Mouse (Mus musculus): ENCODE data around the gene Zcchc17. TPM values are rescaled to one million over a fixed set of nuclear protein-coding genes. Genes with fewer than 3 reads are reported as not detected.

Gene Zcchc17
- polyA plus RNA-seq, 1 experiment from 2014 or later, result 95.3 TPM

GRCm38 (mm10) chr4:130276573-130277176 lies 83.1 kb downstream of the Zcchc17 start:
- Histone ChIP-seq H3K4me3 (replicated peaks) (no peak overlapping the region), H3K4me2 (no peak overlapping the region), H3K36me3 (no peaks in the 10 kb centered on the region), H3K27ac (replicated peaks) (no peak overlapping the region), H3K27me3 (replicated peaks) (no peaks in the 10 kb centered on the region), H3K9me3 (replicated peaks) (no peaks in the 10 kb centered on the region), H3K4me1 (peaks cover 30% of the 10 kb centered on the region), H3K9ac (replicated peaks) (no peak overlapping the region)
- no peak for ATAC-seq (ENCODE audit: low FRiP score)
- WGBS, result 73% methylated on average over 7 of the region's 7 CpGs

- Histone ChIP-seq H3K36me3 (no peaks in the 10 kb centered on the region), H3K27ac (replicated peaks) (peak overlapping the region; percentile 90; the same call in 1 of the 2 replicates), H3K4me2 (peak overlapping the region; percentile 90), H3K27me3 (replicated peaks) (no peaks in the 10 kb centered on the region), H3K9ac (replicated peaks) (peak overlapping the region; percentile 72), H3K4me1 (peaks cover 30% of the 10 kb centered on the region), H3K4me3 (replicated peaks) (peak overlapping the region; percentile 64), H3K9me3 (replicated peaks) (no peaks in the 10 kb centered on the region)
- ATAC-seq (ENCODE audit: low FRiP score), result peak; percentile 4; the same call in 1 of the 2 replicates
- WGBS, result 38% methylated on average over 5 of the region's 5 CpGs
Observed at GRCm38 (mm10) chr4:130275823-130276105, 84.0 kb downstream of the Zcchc17 start.

- peak overlapping the region; percentile 90 for H3K4me2 ChIP-seq
- ATAC-seq (ENCODE audit: low FRiP score), result peak; percentile 73
- peak overlapping the region; percentile 64 for H3K4me3 ChIP-seq (replicated peaks)
- no peaks in the 10 kb centered on the region for H3K27me3 ChIP-seq (replicated peaks)
- peak overlapping the region; percentile 72 for H3K9ac ChIP-seq (replicated peaks)
- H3K9me3 ChIP-seq (replicated peaks), result no peaks in the 10 kb centered on the region
- peaks cover 30% of the 10 kb centered on the region for H3K4me1 ChIP-seq
- 1% methylated on average over 62 of the region's 62 CpGs for WGBS
- H3K27ac ChIP-seq (replicated peaks), result peak overlapping the region; percentile 90
- H3K36me3 ChIP-seq, result no peaks in the 10 kb centered on the region
Observed at GRCm38 (mm10) chr4:130275016-130275822, 84.5 kb downstream of the Zcchc17 start.

- 1% methylated on average over 29 of the region's 29 CpGs for WGBS
- H3K27me3 ChIP-seq (replicated peaks), result no peaks in the 10 kb centered on the region
Observed at GRCm38 (mm10) chr4:130274346-130275015, 85.3 kb downstream of the Zcchc17 start.

GRCm38 (mm10) chr4:130273698-130274345 lies 85.9 kb downstream of the Zcchc17 start:
- H3K4me3 ChIP-seq (replicated peaks), result peak overlapping the region; percentile 64
- peak overlapping the region; percentile 90 for H3K27ac ChIP-seq (replicated peaks)
- no peaks in the 10 kb centered on the region for H3K36me3 ChIP-seq
- peak overlapping the region; percentile 90 for H3K4me2 ChIP-seq
- no peaks in the 10 kb centered on the region for H3K9me3 ChIP-seq (replicated peaks)
- peak overlapping the region; percentile 72 for H3K9ac ChIP-seq (replicated peaks)
- no peaks in the 10 kb centered on the region for H3K27me3 ChIP-seq (replicated peaks)
- H3K4me1 ChIP-seq, result peaks cover 30% of the 10 kb centered on the region
- ATAC-seq (ENCODE audit: low FRiP score), result peak; percentile 40; the same call in 1 of the 2 replicates
- WGBS, result 7% methylated on average over 11 of the region's 12 CpGs

More at GRCm38 (mm10) chr4:130274346-130275015, 85.3 kb downstream of the Zcchc17 start:
- H3K9me3 ChIP-seq (replicated peaks), result no peaks in the 10 kb centered on the region
- peak; percentile 73 for ATAC-seq (ENCODE audit: low FRiP score)
- H3K27ac ChIP-seq (replicated peaks), result peak overlapping the region; percentile 90
- peak overlapping the region; percentile 64 for H3K4me3 ChIP-seq (replicated peaks)
- H3K36me3 ChIP-seq, result no peaks in the 10 kb centered on the region
- peak overlapping the region; percentile 90 for H3K4me2 ChIP-seq
- H3K9ac ChIP-seq (replicated peaks), result peak overlapping the region; percentile 72
- peaks cover 30% of the 10 kb centered on the region for H3K4me1 ChIP-seq

- 91% methylated on average over 6 of the region's 6 CpGs for WGBS
- H3K36me3 ChIP-seq, result no peaks in the 10 kb centered on the region
- no peak overlapping the region for H3K27ac ChIP-seq (replicated peaks)
- H3K9ac ChIP-seq (replicated peaks), result no peak overlapping the region
- no peaks in the 10 kb centered on the region for H3K9me3 ChIP-seq (replicated peaks)
- no peak overlapping the region for H3K4me2 ChIP-seq
- ATAC-seq (ENCODE audit: low FRiP score), result no peak
- H3K4me1 ChIP-seq, result peaks cover 26% of the 10 kb centered on the region
- H3K4me3 ChIP-seq (replicated peaks), result no peak overlapping the region
- no peaks in the 10 kb centered on the region for H3K27me3 ChIP-seq (replicated peaks)
Observed at GRCm38 (mm10) chr4:130270611-130271347, 89.0 kb downstream of the Zcchc17 start.

GRCm38 (mm10) chr4:130270089-130270488 lies 89.7 kb downstream of the Zcchc17 start:
- H3K9me3 ChIP-seq (replicated peaks), result no peaks in the 10 kb centered on the region
- no peak overlapping the region for H3K27ac ChIP-seq (replicated peaks)
- no peak for ATAC-seq (ENCODE audit: low FRiP score)
- no peak overlapping the region for H3K4me2 ChIP-seq
- H3K4me1 ChIP-seq, result peaks cover 20% of the 10 kb centered on the region
- no peaks in the 10 kb centered on the region for H3K36me3 ChIP-seq
- 73% methylated on average over 8 of the region's 8 CpGs for WGBS
- no peak overlapping the region for H3K4me3 ChIP-seq (replicated peaks)
- H3K27me3 ChIP-seq (replicated peaks), result no peaks in the 10 kb centered on the region
- no peak overlapping the region for H3K9ac ChIP-seq (replicated peaks)

- ATAC-seq (ENCODE audit: low FRiP score), result no peak
- Histone ChIP-seq H3K4me1 (peaks cover 20% of the 10 kb centered on the region), H3K36me3 (no peaks in the 10 kb centered on the region), H3K4me3 (replicated peaks) (no peak overlapping the region), H3K4me2 (no peak overlapping the region), H3K27ac (replicated peaks) (no peak overlapping the region), H3K27me3 (replicated peaks) (no peaks in the 10 kb centered on the region), H3K9me3 (replicated peaks) (no peaks in the 10 kb centered on the region), H3K9ac (replicated peaks) (no peak overlapping the region)
- WGBS, result 85% methylated on average over 10 of the region's 10 CpGs
Observed at GRCm38 (mm10) chr4:130268736-130269135, 91.0 kb downstream of the Zcchc17 start.

GRCm38 (mm10) chr4:130267069-130267468 lies 92.7 kb downstream of the Zcchc17 start:
- Histone ChIP-seq H3K9me3 (replicated peaks) (no peaks in the 10 kb centered on the region), H3K4me2 (no peak overlapping the region), H3K27ac (replicated peaks) (no peak overlapping the region), H3K9ac (replicated peaks) (no peak overlapping the region), H3K4me3 (replicated peaks) (no peak overlapping the region), H3K4me1 (peaks cover 13% of the 10 kb centered on the region), H3K36me3 (peaks cover 8% of the 10 kb centered on the region), H3K27me3 (replicated peaks) (no peaks in the 10 kb centered on the region)
- WGBS, result 83% methylated on average over 7 of the region's 7 CpGs
- no peak for ATAC-seq (ENCODE audit: low FRiP score)

GRCm38 (mm10) chr4:130266601-130267000 lies 93.1 kb downstream of the Zcchc17 start:
- no peak overlapping the region for H3K4me2 ChIP-seq
- H3K9ac ChIP-seq (replicated peaks), result no peak overlapping the region
- H3K27me3 ChIP-seq (replicated peaks), result no peaks in the 10 kb centered on the region
- H3K9me3 ChIP-seq (replicated peaks), result no peaks in the 10 kb centered on the region
- H3K27ac ChIP-seq (replicated peaks), result no peak overlapping the region
- peaks cover 9% of the 10 kb centered on the region for H3K36me3 ChIP-seq
- no peak overlapping the region for H3K4me3 ChIP-seq (replicated peaks)
- WGBS, result 72% methylated on average over 9 of the region's 9 CpGs
- H3K4me1 ChIP-seq, result peaks cover 13% of the 10 kb centered on the region
- no peak for ATAC-seq (ENCODE audit: low FRiP score)
